Mouse (Mus musculus) small intestine, adult 2 months (tissue): ENCODE measurements around the gene Rsph6a.

ENCODE experiments used
- CTCF ChIP-seq: fragments of 200-500 bp; IDR thresholded peaks from 2 replicates; pipeline ENCODE4 v1.5.1; 2012; ENCODE audit warnings: low read depth, mild to moderate bottlenecking, control low read depth, inconsistent platforms, low read length, moderate library complexity, mixed read lengths; ENCODE audit not compliant: insufficient replicate concordance, insufficient read length; ENCODE audit errors: extremely low read depth
- POLR2A ChIP-seq: fragments of 200-500 bp; IDR thresholded peaks from 2 replicates; pipeline ENCODE4 v1.6.1; 2012; ENCODE audit warnings: low read depth, mild to moderate bottlenecking, control low read depth, inconsistent platforms, low read length, moderate library complexity

- TF ChIP-seq POLR2A (no peak), CTCF (no peak; the same call in 1 of the 2 replicates)
Measured at GRCm38 (mm10) chr7:19054047-19054776, at the start of gene Rsph6a.
